8 mouse cellular contexts compared by ENCODE assay signal in the genomic region with DNA sequence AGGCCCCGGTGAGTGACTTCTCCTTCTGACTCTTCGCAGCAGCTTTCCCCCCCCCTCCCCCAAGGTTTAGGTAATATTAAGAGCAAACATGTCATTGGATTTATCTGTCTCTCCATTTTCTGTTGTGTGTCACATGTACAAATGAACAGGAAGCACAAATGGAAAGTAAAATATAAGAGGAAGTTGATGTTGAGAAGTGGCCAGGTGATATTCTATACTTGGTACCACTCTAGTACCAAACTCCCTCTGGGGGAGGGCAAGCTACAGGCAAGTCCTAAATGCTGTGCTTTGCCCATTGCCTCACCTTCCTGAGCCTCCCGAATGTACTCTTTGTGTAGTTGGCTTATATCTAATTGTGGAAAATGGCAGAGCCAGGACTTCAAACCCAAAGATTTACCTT.
"Had no signal": no experiment of that assay in that cellular context is flagged by ENCODE, and none has a peak within 500 bp of the region (broad histone marks: within the 10 kb centered on the region; RNA-seq: fewer than 3 reads in every experiment).

No protein-coding gene starts in this region.

- DNase-seq: kidney, adult 18-20 months; kidney, postnatal 10 days; lung, embryonic 14.5 days; lung, postnatal 10 days; lung, postnatal 4 days; midbrain, embryonic 14.5 days; right cerebral cortex, postnatal 14 days; thymus, postnatal 4 days had no signal
